Mouse (Mus musculus) testis, postnatal 14 days (tissue): Measurements from ENCODE around the gene Mctp2.

ENCODE experiments used
- DNase-seq: peaks from one replicate; pipeline ENCODE4 v3.0.0; 2021; ENCODE audit warnings: low spot score

The Mctp2 gene

GRCm38 (mm10) chr7:72089463-72090175 lies 216.8 kb downstream of the Mctp2 start:
- DNase-seq: no peak

DNA sequence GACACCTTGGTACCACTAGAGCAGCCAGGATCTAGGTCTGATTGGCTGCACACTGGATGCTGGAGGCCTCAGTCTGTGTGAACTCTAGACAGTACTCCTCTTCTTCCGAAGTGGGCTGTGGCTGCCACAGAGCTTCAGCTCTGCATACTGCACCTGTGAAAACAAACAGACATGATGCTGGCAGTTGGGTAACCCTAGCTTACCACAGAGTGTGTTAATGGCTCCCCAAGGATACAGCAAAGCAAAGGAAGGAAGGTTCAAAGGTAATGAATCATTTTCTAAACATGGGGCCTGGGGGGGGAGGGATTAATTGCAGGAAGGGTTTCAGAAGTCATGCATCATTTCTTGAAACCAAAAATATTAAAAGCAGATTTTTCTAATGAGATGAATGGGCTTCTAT lies 225.7 kb downstream of the Mctp2 start:
- DNase-seq: no peak

DNA sequence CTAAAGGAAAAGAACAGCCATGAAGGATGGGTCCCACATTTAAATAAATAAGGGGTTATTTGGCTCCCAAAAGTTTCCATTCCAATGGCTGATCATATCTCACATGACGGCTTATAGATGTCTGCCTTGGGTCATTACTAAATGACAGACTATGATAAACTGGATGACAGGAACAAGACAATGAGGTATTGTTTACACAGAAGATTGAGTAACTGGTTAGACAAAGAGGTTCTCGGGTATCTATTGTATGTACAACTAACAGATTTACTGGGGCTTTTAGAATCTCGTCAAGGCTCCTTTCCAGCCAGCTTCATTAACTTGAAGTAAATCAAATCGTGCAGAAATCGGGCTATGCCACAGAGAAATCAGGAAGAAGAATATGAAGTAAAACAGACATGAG lies 227.5 kb downstream of the Mctp2 start:
- DNase-seq: no peak

DNA sequence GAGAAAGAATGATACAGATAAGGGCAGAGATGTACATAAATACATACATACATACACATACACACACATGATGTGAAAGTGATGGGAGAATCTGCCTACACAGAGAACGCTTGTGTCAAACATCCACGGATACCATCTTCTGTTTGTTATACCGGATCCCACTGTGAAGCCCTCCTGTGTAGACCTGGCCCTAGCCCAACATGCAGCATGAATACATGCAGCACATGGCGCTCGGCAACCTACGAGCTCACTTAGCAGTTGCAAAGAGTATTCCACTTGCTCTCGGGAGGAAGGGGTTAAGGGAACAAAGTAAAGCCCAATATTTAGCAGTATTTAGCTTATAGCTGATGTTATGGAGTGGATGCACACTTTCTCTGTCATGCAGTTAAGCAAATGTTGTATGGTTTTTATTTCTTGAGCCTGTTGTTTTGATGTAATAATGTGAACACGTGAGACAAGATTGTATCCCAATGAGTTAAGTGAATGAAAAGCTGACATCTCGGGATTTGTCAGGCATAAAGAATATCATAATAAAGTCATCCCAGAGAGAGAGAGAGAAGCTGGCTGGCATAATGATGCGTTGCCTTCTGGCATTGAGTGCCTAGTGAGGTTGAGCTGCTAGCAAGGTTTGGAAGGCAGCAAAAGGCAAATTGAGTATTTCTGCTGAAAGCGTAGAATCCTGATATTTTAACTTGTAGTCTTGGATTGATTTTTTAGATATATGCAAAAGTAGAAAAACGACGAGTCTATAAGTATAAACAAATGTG lies 234.8 kb downstream of the Mctp2 start:
- no peak for DNase-seq

DNA sequence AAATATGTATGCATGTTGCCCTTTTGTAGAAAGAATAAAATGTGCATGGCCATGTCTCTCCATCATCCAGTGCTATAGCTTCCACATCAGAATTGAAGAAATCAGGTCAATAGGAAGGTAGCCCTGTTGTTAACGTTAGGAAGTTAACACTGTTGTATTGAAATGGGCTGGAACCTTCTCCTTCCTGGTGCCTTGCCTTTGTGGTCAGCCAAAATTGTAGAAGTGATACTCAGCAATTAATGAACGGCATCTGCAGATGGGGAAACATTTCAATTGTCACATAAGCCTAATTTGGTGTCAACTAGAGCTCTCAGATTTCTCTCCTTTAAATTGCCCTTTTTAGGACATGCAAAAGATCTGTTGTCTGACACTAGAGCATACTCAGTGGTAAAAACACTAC lies 238.0 kb downstream of the Mctp2 start:
- no peak for DNase-seq

GRCm38 (mm10) chr7:72066352-72066751 lies 240.1 kb downstream of the Mctp2 start:
- no peak for DNase-seq

GRCm38 (mm10) chr7:72051759-72052158 lies 254.6 kb downstream of the Mctp2 start:
- no peak for DNase-seq

DNA sequence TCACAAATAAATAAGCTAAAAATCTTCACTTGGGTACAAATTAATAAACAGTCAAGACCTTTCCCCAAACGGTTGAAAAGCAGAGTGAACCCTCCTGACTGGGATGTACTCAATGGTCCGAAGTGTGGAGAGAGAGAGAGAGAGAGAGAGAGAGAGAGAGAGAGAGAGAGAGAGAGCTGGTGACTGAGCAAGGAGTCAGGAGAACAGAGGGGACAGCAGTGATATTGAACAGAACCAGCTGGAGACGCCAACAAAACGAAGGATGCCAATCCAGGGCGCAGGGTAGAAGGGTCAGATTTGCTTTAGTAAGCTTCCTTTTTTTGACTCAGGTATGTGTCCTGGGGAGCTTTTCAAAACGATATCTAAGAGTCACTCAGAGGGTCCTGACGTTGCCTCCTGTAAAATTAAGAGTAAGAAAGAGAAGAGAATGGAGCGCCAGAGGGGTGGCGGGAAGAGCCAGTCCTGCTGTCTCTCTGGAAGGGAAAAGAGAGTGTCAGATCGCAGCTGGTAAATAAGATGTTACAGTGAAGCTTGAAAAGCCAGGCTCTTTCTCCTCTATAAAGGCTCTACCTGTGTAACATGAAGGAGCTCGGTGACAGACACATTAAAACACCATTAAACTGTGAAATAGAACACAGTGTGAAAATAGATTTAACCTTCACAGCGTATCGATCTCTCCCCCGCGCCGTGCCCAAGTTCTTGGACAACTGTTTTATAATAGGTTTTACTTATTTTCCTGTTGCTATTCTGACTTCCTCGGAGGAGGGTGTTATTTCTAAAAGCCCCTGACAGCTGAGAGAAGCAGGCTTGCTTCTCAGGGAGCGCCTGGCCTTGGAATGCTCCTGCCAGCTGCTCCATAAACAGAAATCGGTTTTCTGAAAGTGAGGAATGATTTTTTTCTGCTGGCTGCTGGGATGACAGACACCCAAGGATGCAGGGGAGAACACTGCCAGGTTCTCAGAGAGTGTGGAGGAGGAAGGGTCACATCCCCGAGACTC lies 258.5 kb downstream of the Mctp2 start:
- DNase-seq: no peak
